Mouse (Mus musculus): ENCODE measurements around the gene Adcy1.

DNA sequence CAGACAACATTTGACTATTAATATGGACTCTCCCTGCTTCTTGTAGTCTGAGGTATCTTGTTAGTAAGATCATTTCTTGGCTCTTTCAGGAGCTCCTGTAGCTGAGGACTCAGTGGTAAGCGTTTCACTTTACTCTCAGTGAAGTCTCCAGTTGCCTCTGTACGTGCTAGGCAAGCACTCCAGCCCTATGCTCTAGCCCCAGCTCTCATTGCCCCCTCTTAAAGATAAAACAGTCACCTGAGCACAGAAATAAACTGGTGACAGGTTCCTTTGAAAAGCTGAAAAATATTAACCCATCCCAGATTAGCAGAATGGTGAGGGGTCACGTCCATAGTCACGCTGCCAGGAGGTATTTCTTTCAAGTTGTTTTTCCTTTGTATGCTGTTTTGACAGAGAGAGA is 115.4 kb downstream of the Adcy1 start:
- TF ChIP-seq CTCF (IDR thresholded peaks at IDR 0.05; ENCODE audit: low read depth, low read length) (no peak), POLR2A (IDR thresholded peaks at IDR 0.05; ENCODE audit: extremely low read depth, insufficient read depth, low read length) (no peak)

Measured in liver, adult 2 months (tissue).